Mouse (Mus musculus): ENCODE measurements at regions not wholly inside any gene's neighbourhood (a gene's known extent, or its start where the extent isn't known, plus 50 kb on each side); places are given as distances from the start of the nearest gene placed in this dataset.

GRCm38 (mm10) chr1:61181099-61181821 lies 203.5 kb downstream of the Icos start:
- peak; percentile 93 to 96 for DNase-seq

GRCm38 (mm10) chr1:61187381-61188100 lies 209.8 kb downstream of the Icos start:
- DNase-seq, result no peak

GRCm38 (mm10) chr1:61190921-61191320 lies 213.2 kb downstream of the Icos start:
- no peak for DNase-seq

- DNase-seq, result peak in 1 of 2 experiments; percentile 30
These were observed 220.9 kb downstream of the Icos start for GRCm38 (mm10) chr1:61198549-61199062.

GRCm38 (mm10) chr1:61201006-61201405 lies 223.3 kb downstream of the Icos start:
- DNase-seq, result no peak

GRCm38 (mm10) chr1:61202079-61202478 lies 224.4 kb downstream of the Icos start:
- peak in 1 of 2 experiments; percentile 19 for DNase-seq

GRCm38 (mm10) chr1:61203170-61203569 lies 225.4 kb downstream of the Icos start:
- DNase-seq, result peak; percentile 63 to 68

GRCm38 (mm10) chr1:61203612-61204011 lies 225.9 kb downstream of the Icos start:
- DNase-seq, result no peak

- DNase-seq, result no peak
These were observed 227.4 kb downstream of the Icos start for GRCm38 (mm10) chr1:61205137-61205536.

GRCm38 (mm10) chr1:61206861-61207380 lies 229.2 kb downstream of the Icos start:
- no peak for DNase-seq

- DNase-seq, result no peak
These were observed 230.7 kb downstream of the Icos start for GRCm38 (mm10) chr1:61208386-61208785.

GRCm38 (mm10) chr1:61221131-61221530 lies 243.4 kb downstream of the Icos start:
- DNase-seq, result peak; percentile 32 to 44

GRCm38 (mm10) chr1:61228942-61229341 lies 251.2 kb downstream of the Icos start:
- no peak for DNase-seq

GRCm38 (mm10) chr1:61233001-61233400 lies 255.3 kb downstream of the Icos start:
- no peak for DNase-seq

- DNase-seq, result peak; percentile 11 to 12
These were observed 256.0 kb downstream of the Icos start for GRCm38 (mm10) chr1:61233476-61234297.

GRCm38 (mm10) chr1:61234298-61234682 lies 256.6 kb downstream of the Icos start:
- DNase-seq, result peak in 1 of 2 experiments; percentile 11

- DNase-seq, result no peak
These were observed 258.8 kb downstream of the Icos start for GRCm38 (mm10) chr1:61236511-61236910.

GRCm38 (mm10) chr1:61238668-61239067 lies 260.9 kb downstream of the Icos start:
- DNase-seq, result no peak

GRCm38 (mm10) chr1:61257561-61257960 lies 279.8 kb downstream of the Icos start:
- no peak for DNase-seq

- DNase-seq, result no peak
These were observed 285.7 kb downstream of the Icos start for GRCm38 (mm10) chr1:61263466-61263865.

- DNase-seq, result no peak
These were observed 288.0 kb downstream of the Icos start for GRCm38 (mm10) chr1:61265706-61266127.

GRCm38 (mm10) chr1:61273843-61274242 lies 296.1 kb downstream of the Icos start:
- DNase-seq, result no peak

GRCm38 (mm10) chr1:61274244-61274643 lies 296.5 kb downstream of the Icos start:
- DNase-seq, result no peak
